Mouse (Mus musculus) urinary bladder, postnatal 25 days (tissue): ENCODE data around the gene Lsr.
A peak's percentile ranks its signal among the peaks of the same experiment; 100 is the strongest.

Experiments used
- DNase-seq: peaks from one replicate; pipeline ENCODE4 v3.0.0; 2022; ENCODE audit warnings: low spot score

The Lsr gene

GRCm38 (mm10) chr7:30973251-30973500 is at the start of gene Lsr:
Gene Lsr, minus strand, starts transcription at chr7:30973464.
- peak; percentile 65 for DNase-seq

- DNase-seq, result peak; percentile 38
These were observed 44.0 kb upstream of the Lsr start for GRCm38 (mm10) chr7:31017104-31017901.

- no peak for DNase-seq
These were observed 39.7 kb upstream of the Lsr start for GRCm38 (mm10) chr7:31012971-31013370.

GRCm38 (mm10) chr7:31008889-31009288 is 35.6 kb upstream of the Lsr start:
- peak; percentile 11 for DNase-seq

- no peak for DNase-seq
These were observed 34.9 kb upstream of the Lsr start for GRCm38 (mm10) chr7:31008175-31008574.

- DNase-seq, result no peak
These were observed 34.5 kb upstream of the Lsr start for GRCm38 (mm10) chr7:31007775-31008174.

- no peak for DNase-seq
These were observed 29.4 kb upstream of the Lsr start for GRCm38 (mm10) chr7:31002650-31003049.

GRCm38 (mm10) chr7:31000505-31001020 is 27.3 kb upstream of the Lsr start:
- DNase-seq, result peak; percentile 27

- DNase-seq, result no peak
These were observed 23.2 kb upstream of the Lsr start for GRCm38 (mm10) chr7:30996491-30996890.

- DNase-seq, result no peak
These were observed 20.7 kb upstream of the Lsr start for GRCm38 (mm10) chr7:30993986-30994385.

GRCm38 (mm10) chr7:30992148-30992547 is 18.9 kb upstream of the Lsr start:
- no peak for DNase-seq

- DNase-seq, result no peak
These were observed 15.4 kb upstream of the Lsr start for GRCm38 (mm10) chr7:30988519-30989162.

GRCm38 (mm10) chr7:30985357-30985756 is 12.1 kb upstream of the Lsr start:
- no peak for DNase-seq

- DNase-seq, result no peak
These were observed 8.4 kb upstream of the Lsr start for GRCm38 (mm10) chr7:30981703-30982102.

- DNase-seq, result peak; percentile 90
These were observed 431 bp upstream of the Lsr start, which contains the start of gene Fam187b for GRCm38 (mm10) chr7:30973501-30974289. Gene Fam187b, plus strand, starts transcription at chr7:30973790.

GRCm38 (mm10) chr7:30972426-30973250 is 626 bp downstream of the Lsr start:
- peak; percentile 13 for DNase-seq

GRCm38 (mm10) chr7:30971901-30972300 is 1.4 kb downstream of the Lsr start:
- no peak for DNase-seq

GRCm38 (mm10) chr7:30969174-30969573 is 4.1 kb downstream of the Lsr start:
- no peak for DNase-seq

- no peak for DNase-seq
These were observed 4.7 kb downstream of the Lsr start for GRCm38 (mm10) chr7:30968611-30969010.

GRCm38 (mm10) chr7:30966657-30967056 is 6.6 kb downstream of the Lsr start:
- DNase-seq, result no peak

- DNase-seq, result no peak
These were observed 7.6 kb downstream of the Lsr start for GRCm38 (mm10) chr7:30965677-30966076.

GRCm38 (mm10) chr7:30964366-30964765 is 8.9 kb downstream of the Lsr start:
- no peak for DNase-seq
